Mouse (Mus musculus): ENCODE data around the gene Glrp1.

- TF ChIP-seq HCFC1 (IDR thresholded peaks at IDR 0.05; ENCODE audit: borderline replicate concordance, insufficient read depth, low read length) (no peak), MAFK (IDR thresholded peaks at IDR 0.05; ENCODE audit: insufficient read depth, low read depth, low read length) (no peak), ZC3H11A (IDR thresholded peaks at IDR 0.05; ENCODE audit: borderline replicate concordance, low read depth, low read length) (no peak), ZNF384 (IDR thresholded peaks at IDR 0.05; ENCODE audit: low read depth, low read length) (no peak)
Observed at GRCm38 (mm10) chr1:88450668-88451067, 59.2 kb downstream of the Glrp1 start.
